Mouse (Mus musculus): ENCODE measurements around the gene Trio. TPM values are rescaled to one million over a fixed set of nuclear protein-coding genes. Genes with fewer than 3 reads are reported as not detected.

The Trio gene
- polyA plus RNA-seq, 1 experiment from 2014 or later: 16.2 TPM

DNA sequence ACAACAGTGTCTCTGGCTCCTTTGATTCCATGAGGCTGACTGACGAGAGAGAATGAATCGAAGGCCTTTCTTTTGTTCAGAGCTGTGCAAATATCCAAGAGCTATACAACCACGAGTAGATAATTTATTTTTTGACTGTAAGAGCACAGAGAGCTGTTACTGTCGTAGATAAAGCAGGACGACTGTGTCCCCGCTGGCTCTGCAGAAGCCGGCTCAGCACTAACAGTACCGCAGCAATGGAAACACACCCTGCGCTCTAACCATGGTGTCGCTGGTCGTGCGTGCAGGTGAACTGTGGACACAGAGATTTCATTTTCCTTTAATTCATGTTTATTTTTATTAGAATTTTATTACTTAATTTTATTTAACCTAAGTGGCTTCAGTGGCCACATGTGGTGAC, 131.5 kb downstream of the Trio start:
- Histone ChIP-seq H3K9me3 (replicated peaks) (no peaks in the 10 kb centered on the region), H3K27me3 (no peaks in the 10 kb centered on the region), H3K4me3 (no peak overlapping the region), H3K4me1 (replicated peaks) (peaks cover 19% of the 10 kb centered on the region), H3K27ac (no peak overlapping the region), H3K36me3 (peaks cover 36% of the 10 kb centered on the region; the same call in 1 of the 2 replicates), H3K9ac (no peak overlapping the region), H3K4me2 (no peak overlapping the region)
- no peak for ATAC-seq (replicated peaks; ENCODE audit: insufficient number of reproducible peaks, insufficient read depth, low FRiP score, low read depth)
- WGBS: 80% methylated on average over 12 of the region's 12 CpGs

DNA sequence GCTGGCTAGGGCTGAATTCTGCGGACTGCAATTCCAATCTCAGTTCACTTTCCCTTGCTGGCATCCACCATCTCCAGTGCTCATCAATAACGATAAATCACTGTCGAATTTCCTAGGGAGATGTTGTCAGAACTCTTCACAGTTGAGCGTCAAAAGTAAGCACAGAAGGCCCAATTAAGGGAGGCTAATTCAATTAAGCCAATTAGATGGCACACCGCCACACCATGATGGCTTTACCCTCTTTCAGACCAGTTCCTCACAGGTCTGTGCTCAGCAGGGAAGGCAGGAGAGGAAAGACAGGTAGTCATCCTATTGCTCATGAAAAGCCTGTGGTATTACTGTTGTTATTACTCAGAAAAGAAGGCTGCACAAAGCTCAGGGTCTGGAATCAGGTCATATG, 133.6 kb downstream of the Trio start:
- Histone ChIP-seq H3K27me3 (no peaks in the 10 kb centered on the region), H3K27ac (no peak overlapping the region), H3K4me1 (replicated peaks) (peaks cover 10% of the 10 kb centered on the region), H3K4me2 (no peak overlapping the region), H3K9ac (no peak overlapping the region), H3K9me3 (replicated peaks) (no peaks in the 10 kb centered on the region), H3K4me3 (no peak overlapping the region), H3K36me3 (peaks cover 31% of the 10 kb centered on the region; the same call in 1 of the 2 replicates)
- no peak for ATAC-seq (replicated peaks; ENCODE audit: insufficient number of reproducible peaks, insufficient read depth, low FRiP score, low read depth)
- WGBS: 83% methylated on average over 5 of the region's 5 CpGs

DNA sequence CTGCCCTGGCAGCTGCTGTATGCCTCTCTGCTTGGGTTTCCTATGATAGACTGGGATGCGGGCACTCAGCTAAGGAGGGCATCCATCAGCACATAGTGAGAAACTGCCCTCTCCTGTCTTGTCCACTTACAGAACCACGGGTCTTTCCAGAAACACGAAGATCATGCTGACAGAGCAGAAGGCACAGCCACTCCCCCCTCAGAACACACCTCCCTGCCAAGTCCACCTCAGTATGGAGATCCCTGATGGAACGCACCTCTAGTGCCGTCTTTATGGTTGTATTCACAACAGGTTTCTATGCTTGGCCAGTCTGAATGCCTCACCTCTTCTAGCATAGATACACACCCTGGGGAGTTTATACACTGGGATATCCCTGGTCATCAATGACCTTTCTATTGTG, 135.0 kb downstream of the Trio start:
- Histone ChIP-seq H3K27ac (no peak overlapping the region), H3K4me3 (no peak overlapping the region), H3K9ac (no peak overlapping the region), H3K36me3 (peaks cover 26% of the 10 kb centered on the region; the same call in 1 of the 2 replicates), H3K4me2 (no peak overlapping the region), H3K27me3 (no peaks in the 10 kb centered on the region), H3K9me3 (replicated peaks) (no peaks in the 10 kb centered on the region), H3K4me1 (replicated peaks) (peaks cover 16% of the 10 kb centered on the region)
- WGBS: 84% methylated on average over 5 of the region's 5 CpGs
- ATAC-seq (replicated peaks; ENCODE audit: insufficient number of reproducible peaks, insufficient read depth, low FRiP score, low read depth): no peak

DNA sequence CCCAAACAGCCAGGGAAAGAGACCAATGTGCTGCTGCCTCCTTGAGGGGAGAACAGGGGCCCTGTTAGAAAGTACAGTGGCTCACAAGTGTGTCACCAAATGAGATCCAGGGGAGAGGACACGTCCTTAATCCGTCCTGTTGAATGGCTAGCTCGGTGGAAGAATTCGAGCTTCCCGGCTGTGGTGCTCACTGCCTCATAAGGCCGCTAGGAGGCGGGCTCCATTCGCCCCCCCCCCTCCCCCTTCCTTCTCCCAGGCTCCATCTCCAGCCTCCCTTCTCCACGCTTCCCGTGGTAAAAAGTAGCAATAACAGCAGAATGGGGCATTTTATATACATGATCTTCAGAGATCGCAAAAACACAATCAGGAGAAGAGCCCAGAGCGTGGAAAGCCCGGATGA, 137.5 kb downstream of the Trio start:
- WGBS: 59% methylated on average over 13 of the region's 13 CpGs
- H3K9ac ChIP-seq: no peak overlapping the region
- no peak for ATAC-seq (replicated peaks; ENCODE audit: insufficient number of reproducible peaks, insufficient read depth, low FRiP score, low read depth)
- no peaks in the 10 kb centered on the region for H3K27me3 ChIP-seq
- H3K9me3 ChIP-seq (replicated peaks): no peaks in the 10 kb centered on the region
- no peak overlapping the region for H3K27ac ChIP-seq
- H3K4me1 ChIP-seq (replicated peaks): peaks cover 19% of the 10 kb centered on the region
- H3K4me3 ChIP-seq: no peak overlapping the region
- no peak overlapping the region for H3K4me2 ChIP-seq
- peaks cover 16% of the 10 kb centered on the region; the same call in 1 of the 2 replicates for H3K36me3 ChIP-seq

GRCm38 (mm10) chr15:27886992-27887391, 138.7 kb downstream of the Trio start:
- no peak for ATAC-seq (replicated peaks; ENCODE audit: insufficient number of reproducible peaks, insufficient read depth, low FRiP score, low read depth)
- Histone ChIP-seq H3K9ac (no peak overlapping the region), H3K4me3 (no peak overlapping the region), H3K4me2 (no peak overlapping the region), H3K9me3 (replicated peaks) (no peaks in the 10 kb centered on the region), H3K27ac (peak overlapping the region; percentile 25), H3K36me3 (peaks cover 15% of the 10 kb centered on the region; the same call in 1 of the 2 replicates), H3K27me3 (no peaks in the 10 kb centered on the region), H3K4me1 (replicated peaks) (peaks cover 17% of the 10 kb centered on the region; the same call in 1 of the 2 replicates)
- WGBS: 67% methylated on average over 6 of the region's 6 CpGs

GRCm38 (mm10) chr15:27884347-27885250, 141.0 kb downstream of the Trio start:
- Histone ChIP-seq H3K9me3 (replicated peaks) (no peaks in the 10 kb centered on the region), H3K9ac (no peak overlapping the region), H3K4me3 (no peak overlapping the region), H3K4me1 (replicated peaks) (peaks cover 22% of the 10 kb centered on the region), H3K4me2 (no peak overlapping the region), H3K27me3 (no peaks in the 10 kb centered on the region), H3K27ac (no peak overlapping the region), H3K36me3 (peaks cover 4% of the 10 kb centered on the region; the same call in 1 of the 2 replicates)
- WGBS: 71% methylated on average over 17 of the region's 17 CpGs
- ATAC-seq (replicated peaks; ENCODE audit: insufficient number of reproducible peaks, insufficient read depth, low FRiP score, low read depth): 0 out of 2 replicates have a peak, but pooled peaks have one; percentile 34

- Histone ChIP-seq H3K9me3 (replicated peaks) (no peaks in the 10 kb centered on the region), H3K4me1 (replicated peaks) (peaks cover 22% of the 10 kb centered on the region), H3K4me3 (no peak overlapping the region), H3K9ac (no peak overlapping the region), H3K27ac (no peak overlapping the region), H3K27me3 (no peaks in the 10 kb centered on the region), H3K36me3 (no peaks in the 10 kb centered on the region; the same call in 1 of the 2 replicates), H3K4me2 (no peak overlapping the region)
- ATAC-seq (replicated peaks; ENCODE audit: insufficient number of reproducible peaks, insufficient read depth, low FRiP score, low read depth): no peak
- 48% methylated on average over 3 of the region's 3 CpGs for WGBS
Observed at GRCm38 (mm10) chr15:27883881-27884280, 141.8 kb downstream of the Trio start.

DNA sequence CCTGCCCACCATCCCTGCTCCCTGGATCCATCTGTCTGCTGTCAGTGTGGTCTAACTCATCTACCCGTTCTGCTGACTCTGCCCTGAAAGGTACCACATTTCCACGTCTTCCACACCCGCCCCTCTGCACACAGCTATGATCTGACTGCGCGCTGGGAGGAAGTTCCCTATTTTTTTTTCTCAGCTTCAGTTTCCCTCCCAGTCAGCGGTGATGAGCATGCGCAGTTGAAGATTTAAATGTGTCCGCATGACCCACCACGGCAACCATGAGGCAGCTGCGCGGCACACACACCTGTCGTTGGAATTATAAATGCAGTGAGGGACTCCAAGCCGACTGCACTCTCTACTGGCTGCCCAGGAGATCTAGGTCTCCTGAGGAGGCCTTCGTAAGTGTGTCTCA, 142.8 kb downstream of the Trio start:
- Histone ChIP-seq H3K9me3 (replicated peaks) (no peaks in the 10 kb centered on the region), H3K27me3 (no peaks in the 10 kb centered on the region), H3K36me3 (no peaks in the 10 kb centered on the region; the same call in 1 of the 2 replicates), H3K4me2 (no peak overlapping the region), H3K27ac (no peak overlapping the region), H3K4me1 (replicated peaks) (peaks cover 28% of the 10 kb centered on the region), H3K9ac (no peak overlapping the region), H3K4me3 (no peak overlapping the region)
- 89% methylated on average over 14 of the region's 14 CpGs for WGBS
- ATAC-seq (replicated peaks; ENCODE audit: insufficient number of reproducible peaks, insufficient read depth, low FRiP score, low read depth): no peak

DNA sequence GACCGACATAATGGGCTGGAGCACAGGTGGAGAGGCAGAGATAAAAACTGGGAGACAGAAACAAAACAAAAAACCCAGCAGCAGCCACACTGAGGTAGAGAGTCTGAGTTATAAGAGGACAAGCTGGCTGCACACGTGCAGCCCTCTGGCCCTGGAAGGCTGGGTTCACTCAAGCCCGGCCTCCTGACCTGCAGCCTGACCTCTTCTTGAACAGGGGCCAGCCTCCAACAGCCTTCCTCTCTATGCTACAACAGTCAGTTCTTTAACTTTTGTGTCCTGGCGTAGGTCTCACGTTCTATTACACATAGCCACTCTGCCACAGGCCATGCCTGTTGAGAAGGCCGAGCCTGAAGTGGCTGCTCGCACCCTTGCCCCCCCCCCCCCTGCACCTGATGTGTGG, 147.8 kb downstream of the Trio start:
- Histone ChIP-seq H3K9me3 (replicated peaks) (no peaks in the 10 kb centered on the region), H3K9ac (no peak overlapping the region), H3K4me1 (replicated peaks) (peaks cover 23% of the 10 kb centered on the region), H3K4me2 (no peak overlapping the region), H3K36me3 (peaks cover 6% of the 10 kb centered on the region; the same call in 1 of the 2 replicates), H3K4me3 (no peak overlapping the region), H3K27me3 (no peaks in the 10 kb centered on the region), H3K27ac (no peak overlapping the region)
- WGBS: 58% methylated on average over 7 of the region's 7 CpGs
- no peak for ATAC-seq (replicated peaks; ENCODE audit: insufficient number of reproducible peaks, insufficient read depth, low FRiP score, low read depth)

- Histone ChIP-seq H3K9me3 (replicated peaks) (no peaks in the 10 kb centered on the region), H3K9ac (no peak overlapping the region), H3K36me3 (peaks cover 6% of the 10 kb centered on the region; the same call in 1 of the 2 replicates), H3K4me3 (no peak overlapping the region), H3K4me1 (replicated peaks) (peaks cover 28% of the 10 kb centered on the region), H3K4me2 (no peak overlapping the region), H3K27me3 (no peaks in the 10 kb centered on the region), H3K27ac (0 out of 2 replicates have a peak overlapping the region, but pooled peaks have one; percentile 44)
- no peak for ATAC-seq (replicated peaks; ENCODE audit: insufficient number of reproducible peaks, insufficient read depth, low FRiP score, low read depth)
- 51% methylated on average over 10 of the region's 10 CpGs for WGBS
Observed at GRCm38 (mm10) chr15:27876327-27876726, 149.3 kb downstream of the Trio start.

DNA sequence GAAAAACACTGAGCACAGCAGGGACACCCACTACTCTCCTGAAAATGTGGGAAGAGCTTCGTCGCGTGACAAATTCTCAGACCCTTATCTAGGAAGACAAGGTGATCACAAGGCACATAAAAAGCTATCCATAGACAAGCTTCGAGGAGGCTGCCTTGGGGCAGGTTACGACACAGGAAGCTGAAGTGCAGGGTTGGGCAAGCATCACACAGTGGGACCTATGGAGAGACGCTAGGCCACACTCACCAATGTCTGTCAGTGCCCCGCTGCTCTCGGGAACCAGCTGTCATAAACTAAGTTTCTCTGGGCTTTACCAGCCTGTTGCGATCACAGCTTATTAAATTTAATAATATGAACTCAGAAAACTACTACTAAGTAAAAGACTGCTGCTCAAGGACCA, 149.9 kb downstream of the Trio start:
- 82% methylated on average over 9 of the region's 9 CpGs for WGBS
- H3K4me3 ChIP-seq: no peak overlapping the region
- no peaks in the 10 kb centered on the region for H3K27me3 ChIP-seq
- H3K4me1 ChIP-seq (replicated peaks): peaks cover 27% of the 10 kb centered on the region
- H3K9ac ChIP-seq: no peak overlapping the region
- ATAC-seq (replicated peaks; ENCODE audit: insufficient number of reproducible peaks, insufficient read depth, low FRiP score, low read depth): no peak
- H3K27ac ChIP-seq: no peak overlapping the region
- no peak overlapping the region for H3K4me2 ChIP-seq
- H3K36me3 ChIP-seq: peaks cover 6% of the 10 kb centered on the region
- no peaks in the 10 kb centered on the region for H3K9me3 ChIP-seq (replicated peaks)
